Mouse (Mus musculus) small intestine, adult 2 months (tissue): ENCODE measurements around the gene Rab12.

Source experiments
- CTCF ChIP-seq: fragments of 200-500 bp; IDR thresholded peaks from 2 replicates; pipeline ENCODE4 v1.5.1; 2012; ENCODE audit warnings: low read depth, mild to moderate bottlenecking, control low read depth, inconsistent platforms, low read length, moderate library complexity, mixed read lengths; ENCODE audit not compliant: insufficient replicate concordance, insufficient read length; ENCODE audit errors: extremely low read depth
- POLR2A ChIP-seq: fragments of 200-500 bp; IDR thresholded peaks from 2 replicates; pipeline ENCODE4 v1.6.1; 2012; ENCODE audit warnings: low read depth, mild to moderate bottlenecking, control low read depth, inconsistent platforms, low read length, moderate library complexity

GRCm38 (mm10) chr17:66447978-66448377, 71.6 kb downstream of the Rab12 start:
- no peak for TF ChIP-seq CTCF
- TF ChIP-seq POLR2A, result no peak
